Mouse (Mus musculus) bone marrow macrophage, adult 2 months (primary cell): ENCODE measurements around the gene Zfp143.

Source experiments
- CTCF ChIP-seq: IDR thresholded peaks from 2 replicates; pipeline ENCODE4 v1.5.1; 2012; ENCODE audit warnings: low read depth, mild to moderate bottlenecking, low read length, moderate library complexity
- POLR2A ChIP-seq: IDR thresholded peaks from 2 replicates; pipeline ENCODE4 v1.6.1; 2012; ENCODE audit warnings: mild to moderate bottlenecking, low read depth, low read length, borderline replicate concordance

DNA sequence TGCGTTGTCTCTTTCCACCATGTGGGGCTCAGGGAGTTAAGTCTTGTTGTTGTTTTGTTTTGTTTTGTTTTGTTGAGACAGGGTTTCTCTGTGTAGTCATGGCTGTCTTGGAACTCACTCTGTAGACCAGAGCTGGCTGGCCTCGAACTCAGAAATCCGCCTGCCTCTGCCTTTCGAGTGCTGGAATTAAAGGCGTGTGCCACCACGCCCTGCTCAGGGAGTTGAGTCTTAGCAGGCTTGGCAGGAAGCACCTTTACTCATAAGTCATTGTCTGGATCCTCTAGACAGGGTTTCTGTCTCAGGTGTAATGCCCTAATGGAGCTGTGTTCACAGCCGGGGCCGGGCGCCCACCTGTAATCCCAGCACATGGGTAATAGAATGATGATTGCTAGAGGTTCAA is 2.7 kb downstream of the Zfp143 start:
- TF ChIP-seq CTCF (no peak), POLR2A (no peak)
